Mouse (Mus musculus) C2C12 (cell line): Measurements from ENCODE around the gene Anks1b. TPM values are rescaled to one million over a fixed set of nuclear protein-coding genes. Genes with fewer than 3 reads are reported as not detected.

ENCODE experiments used
- H3K27me3 ChIP-seq: one replicate; pipeline ENCODE4 v1.6.1; 2011; ENCODE audit not compliant: control insufficient read depth, insufficient read depth, insufficient read length
- H3K36me3 ChIP-seq: one replicate; pipeline ENCODE4 v1.6.1; 2011; ENCODE audit not compliant: control insufficient read depth, insufficient read depth
- H3K4me3 ChIP-seq: one replicate; pipeline ENCODE4 v1.5.1; 2011; ENCODE audit warnings: mild to moderate bottlenecking, control low read depth; ENCODE audit not compliant: poor library complexity, insufficient read depth, severe bottlenecking
- H3K79me2 ChIP-seq: one replicate; pipeline ENCODE4 v1.6.1; 2011; ENCODE audit not compliant: control insufficient read depth, insufficient read depth
- H3K79me3 ChIP-seq: one replicate; pipeline ENCODE4 v1.6.1; 2011; ENCODE audit warnings: low read depth, control low read depth
- H3ac ChIP-seq: one replicate; pipeline ENCODE3; 2011; ENCODE audit warnings: low read depth; ENCODE audit not compliant: control insufficient read depth, insufficient read length
- CEBPB ChIP-seq: IDR thresholded peaks from one replicate; pipeline ENCODE4 v1.6.1; 2011; ENCODE audit warnings: low read depth, mild to moderate bottlenecking, control low read depth, moderate library complexity
- CTCF ChIP-seq: IDR thresholded peaks from one replicate; pipeline ENCODE4 v1.5.1; 2011; ENCODE audit not compliant: control insufficient read depth, insufficient read depth, insufficient read length
- FOSL1 ChIP-seq: IDR thresholded peaks from one replicate; pipeline ENCODE4 v1.8.0; 2011; ENCODE audit warnings: mild to moderate bottlenecking, low read length; ENCODE audit not compliant: poor library complexity, insufficient read depth, severe bottlenecking
- MAX ChIP-seq: IDR thresholded peaks from one replicate; pipeline ENCODE4 v1.6.1; 2011; ENCODE audit warnings: mild to moderate bottlenecking, control low read depth
- MYOD1 ChIP-seq: IDR thresholded peaks from one replicate; pipeline ENCODE4 v1.6.1; 2011; ENCODE audit warnings: low read depth; ENCODE audit not compliant: control insufficient read depth, insufficient read length
- MYOG ChIP-seq: IDR thresholded peaks from one replicate; pipeline ENCODE4 v1.6.1; 2011; ENCODE audit not compliant: control insufficient read depth, insufficient read length; ENCODE audit errors: extremely low read depth
- USF1 ChIP-seq: IDR thresholded peaks from one replicate; pipeline ENCODE4 v1.6.1; 2011; ENCODE audit warnings: low read depth, mild to moderate bottlenecking, control low read depth, moderate library complexity
- polyA plus RNA-seq: library from polyadenylated mRNA; unstranded; fragments of >200 nt; fragmentation: generic; extraction: Trizol; gene quantifications from one replicate; pipeline ENCODE4 v1.2.1, GENCODE M21; 2012; ENCODE audit warnings: missing spikeins

The Anks1b gene
- polyA plus RNA-seq, 1 experiment, result 0.27 TPM

- no peaks in the 10 kb centered on the region for H3K79me3 ChIP-seq
- no peak overlapping the region for H3K4me3 ChIP-seq
- H3K79me2 ChIP-seq, result no peaks in the 10 kb centered on the region
- H3ac ChIP-seq, result no peak overlapping the region
- H3K36me3 ChIP-seq, result no peaks in the 10 kb centered on the region
- no peaks in the 10 kb centered on the region for H3K27me3 ChIP-seq
- TF ChIP-seq CEBPB (no peak), USF1 (peak; percentile 57)
These were observed 500.2 kb downstream of the Anks1b start for GRCm38 (mm10) chr10:90373469-90373868.

- Histone ChIP-seq H3K79me3 (no peaks in the 10 kb centered on the region), H3K4me3 (no peak overlapping the region), H3K36me3 (no peaks in the 10 kb centered on the region), H3K79me2 (no peaks in the 10 kb centered on the region), H3ac (no peak overlapping the region), H3K27me3 (no peaks in the 10 kb centered on the region)
- TF ChIP-seq MYOD1 (no peak), CEBPB (no peak), FOSL1 (no peak), MYOG (no peak), MAX (no peak), CTCF (no peak), USF1 (no peak)
These were observed 503.3 kb downstream of the Anks1b start for GRCm38 (mm10) chr10:90376605-90377004.

- TF ChIP-seq CEBPB (no peak), MAX (peak; percentile 16)
- H3K4me3 ChIP-seq, result no peak overlapping the region
- H3K27me3 ChIP-seq, result no peaks in the 10 kb centered on the region
These were observed 506.8 kb downstream of the Anks1b start for GRCm38 (mm10) chr10:90380062-90380461.

GRCm38 (mm10) chr10:90380704-90381339, 507.5 kb downstream of the Anks1b start:
- no peaks in the 10 kb centered on the region for H3K79me2 ChIP-seq
- H3K36me3 ChIP-seq, result no peaks in the 10 kb centered on the region
- no peaks in the 10 kb centered on the region for H3K79me3 ChIP-seq
- H3ac ChIP-seq, result no peak overlapping the region
- no peak for TF ChIP-seq MYOD1
- no peak for TF ChIP-seq MYOG
- peak; percentile 73 for TF ChIP-seq FOSL1
- peak; percentile 3 for TF ChIP-seq CEBPB
- no peak for TF ChIP-seq CTCF
- peak; percentile 73 for TF ChIP-seq MAX
- TF ChIP-seq USF1, result peak; percentile 50
- no peaks in the 10 kb centered on the region for H3K27me3 ChIP-seq
- H3K4me3 ChIP-seq, result no peak overlapping the region

More at GRCm38 (mm10) chr10:90380062-90380461, 506.8 kb downstream of the Anks1b start:
- Histone ChIP-seq H3ac (no peak overlapping the region), H3K36me3 (no peaks in the 10 kb centered on the region), H3K79me2 (no peaks in the 10 kb centered on the region), H3K79me3 (no peaks in the 10 kb centered on the region)

- H3K79me2 ChIP-seq, result no peaks in the 10 kb centered on the region
- H3K36me3 ChIP-seq, result no peaks in the 10 kb centered on the region
- no peaks in the 10 kb centered on the region for H3K79me3 ChIP-seq
- H3K4me3 ChIP-seq, result no peak overlapping the region
- no peak overlapping the region for H3ac ChIP-seq
- TF ChIP-seq FOSL1, result no peak
- TF ChIP-seq MYOD1, result no peak
- no peak for TF ChIP-seq CTCF
- TF ChIP-seq USF1, result no peak
- TF ChIP-seq MYOG, result no peak
- no peak for TF ChIP-seq CEBPB
- TF ChIP-seq MAX, result no peak
- H3K27me3 ChIP-seq, result no peaks in the 10 kb centered on the region
These were observed 527.1 kb downstream of the Anks1b start for GRCm38 (mm10) chr10:90400382-90400781.

- Histone ChIP-seq H3K79me3 (no peaks in the 10 kb centered on the region), H3K79me2 (no peaks in the 10 kb centered on the region), H3K27me3 (no peaks in the 10 kb centered on the region), H3K4me3 (no peak overlapping the region), H3ac (no peak overlapping the region), H3K36me3 (no peaks in the 10 kb centered on the region)
- no peak for TF ChIP-seq CTCF
- no peak for TF ChIP-seq USF1
- no peak for TF ChIP-seq FOSL1
- TF ChIP-seq MYOD1, result no peak
- TF ChIP-seq CEBPB, result no peak
- TF ChIP-seq MYOG, result no peak
- no peak for TF ChIP-seq MAX
These were observed 535.2 kb downstream of the Anks1b start for GRCm38 (mm10) chr10:90408484-90408883.
